Mouse (Mus musculus) neural tube, embryonic 14.5 days (tissue): ENCODE data around the gene BC005537. TPM values are rescaled to one million over a fixed set of nuclear protein-coding genes. Genes with fewer than 3 reads are reported as not detected.
A peak's percentile ranks its signal among the peaks of the same experiment; 100 is the strongest.

Experiments used
- ATAC-seq: fragments of 200-750 bp; cut with Nextera tagmentation; 2 replicates; pipeline ENCODE4 v1.8.0; 2017; ENCODE audit warnings: low read depth, mild to moderate bottlenecking, moderate TSS enrichment, moderate library complexity
- H3K27ac ChIP-seq: fragments of 300-500 bp; sonication (generic); 2 replicates; pipeline ENCODE4 v1.5.1; 2014; ENCODE audit warnings: low read depth, mild to moderate bottlenecking, control low read depth, low read length, moderate library complexity, mixed read lengths
- H3K27me3 ChIP-seq: fragments of 300-500 bp; sonication (generic); 2 replicates; pipeline ENCODE4 v1.6.1; 2014; ENCODE audit warnings: low read length; ENCODE audit not compliant: control insufficient read depth, insufficient read depth
- H3K36me3 ChIP-seq: fragments of 300-500 bp; sonication (generic); 2 replicates; pipeline ENCODE4 v1.6.1; 2014; ENCODE audit warnings: low read length, mixed read lengths; ENCODE audit not compliant: control insufficient read depth, insufficient read depth
- H3K4me1 ChIP-seq: fragments of 300-500 bp; sonication (generic); 2 replicates; pipeline ENCODE4 v1.6.1; 2014; ENCODE audit warnings: low read length; ENCODE audit not compliant: control insufficient read depth, insufficient read depth
- H3K4me2 ChIP-seq: fragments of 300-500 bp; sonication (generic); 2 replicates; pipeline ENCODE4 v1.6.1; 2014; ENCODE audit warnings: mild to moderate bottlenecking, low read depth, low read length, control low read depth
- H3K4me3 ChIP-seq: fragments of 300-500 bp; sonication (generic); 2 replicates; pipeline ENCODE4 v1.5.1; 2014; ENCODE audit warnings: low read depth, low read length, control low read depth, mixed read lengths
- H3K9ac ChIP-seq: fragments of 300-500 bp; sonication (generic); replicated peaks from 2 replicates; pipeline ENCODE4 v1.6.1; 2014; ENCODE audit warnings: low read depth, mild to moderate bottlenecking, control low read depth, low read length, mixed read lengths
- H3K9me3 ChIP-seq: fragments of 300-500 bp; sonication (generic); 2 replicates; pipeline ENCODE4 v1.6.1; 2016; ENCODE audit warnings: low read length; ENCODE audit not compliant: control insufficient read depth
- WGBS: fragments of 180-500 bp; shearing (Covaris S2); extraction: QIAGEN DNeasy Blood & Tissue Kit; methylation state at CpG from one replicate; pipeline ENCODE4 v1.1.7; 2014; 5-methylcytosine and 5-hydroxymethylcytosine counted together
- polyA plus RNA-seq: library from polyadenylated mRNA; unstranded; fragments of >200 nt; fragmentation: Nextera tagmentation; extraction: Ambion mirVana; gene quantifications from 2 replicates; pipeline ENCODE4 v1.2.1, GENCODE M21; 2014

The BC005537 gene
- polyA plus RNA-seq, 1 experiment from 2014 or later, result 51.9 TPM

DNA sequence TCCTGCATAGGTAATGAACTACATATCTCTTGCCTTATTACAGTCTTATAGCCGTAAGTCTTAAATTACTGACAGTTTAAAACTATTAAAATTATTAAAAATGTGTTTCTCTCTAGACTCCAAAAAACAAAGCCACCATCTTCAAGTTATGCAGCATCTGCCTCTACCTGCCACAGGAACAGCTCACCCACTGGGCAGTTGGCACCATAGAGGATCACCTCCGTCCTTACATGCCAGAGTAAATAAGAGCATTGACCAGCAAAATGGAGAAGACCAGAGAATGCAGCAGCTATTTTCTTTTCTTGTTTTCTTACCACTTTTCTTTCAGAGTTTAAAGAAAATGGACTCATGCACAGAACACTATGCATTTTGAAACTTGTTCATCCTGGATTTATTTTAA is 11.1 kb downstream of the BC005537 start:
- Histone ChIP-seq H3K9me3 (no peaks in the 10 kb centered on the region), H3K4me3 (no peak overlapping the region), H3K9ac (no peak overlapping the region), H3K27ac (no peak overlapping the region), H3K36me3 (peaks cover 51% of the 10 kb centered on the region), H3K4me1 (no peaks in the 10 kb centered on the region), H3K4me2 (no peak overlapping the region), H3K27me3 (no peaks in the 10 kb centered on the region)
- ATAC-seq, result no peak
- whole genome bisulfite sequencing, result 96% methylated on average over 2 of the region's 2 CpGs

- Histone ChIP-seq H3K36me3 (peaks cover 41% of the 10 kb centered on the region), H3K4me2 (no peak overlapping the region), H3K9ac (no peak overlapping the region), H3K4me1 (no peaks in the 10 kb centered on the region), H3K27me3 (no peaks in the 10 kb centered on the region), H3K4me3 (no peak overlapping the region), H3K9me3 (no peaks in the 10 kb centered on the region), H3K27ac (no peak overlapping the region)
- ATAC-seq, result no peak
- WGBS, result 86% methylated on average over 1 of the region's 1 CpGs
These were observed 13.2 kb downstream of the BC005537 start for GRCm38 (mm10) chr13:24814616-24815015.

DNA sequence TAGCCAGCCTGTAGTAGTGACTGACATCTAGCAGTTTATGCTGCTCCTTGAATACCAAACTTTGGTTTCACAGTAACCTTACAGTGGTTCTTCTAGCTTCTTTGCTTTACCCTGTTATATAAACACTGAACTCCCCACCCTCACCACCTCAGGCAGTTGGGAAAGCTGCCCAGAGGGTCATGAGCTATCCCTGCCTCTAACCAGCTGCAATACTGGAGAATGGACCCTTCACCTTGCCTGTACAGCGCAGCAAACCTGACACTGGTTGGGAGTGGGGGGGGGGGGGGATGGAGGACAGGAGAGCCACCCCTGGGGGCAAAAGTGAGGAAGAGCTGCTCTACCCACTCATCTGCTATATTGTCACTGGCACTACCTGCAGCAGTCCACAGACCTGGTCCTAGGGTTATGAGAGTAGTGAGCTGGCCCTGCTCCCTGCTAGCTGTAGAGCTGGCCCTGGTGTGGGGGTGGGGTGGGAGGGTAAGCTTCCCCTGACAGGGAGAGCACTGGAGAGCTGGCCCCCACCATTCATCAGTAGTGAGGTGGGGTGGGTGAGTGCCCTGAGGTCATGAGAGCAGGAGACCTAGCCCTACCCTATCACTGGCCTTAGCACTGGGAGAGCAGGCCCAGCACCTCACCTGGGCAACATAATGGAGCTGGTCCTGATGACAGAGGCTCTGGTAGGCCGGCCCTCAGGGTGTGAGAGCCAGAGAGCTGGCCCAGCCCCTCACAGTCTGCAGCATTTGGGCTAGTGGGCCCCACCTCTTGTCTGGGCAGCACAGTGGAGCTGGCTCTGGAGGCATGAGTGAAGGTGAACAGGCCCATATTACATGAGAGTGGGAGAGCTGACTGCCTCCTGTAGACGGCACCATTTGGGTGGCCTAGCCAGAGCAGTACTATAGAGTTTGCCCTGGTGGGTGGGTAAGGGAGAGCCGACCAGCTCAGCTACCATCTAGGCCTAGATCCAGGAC is 15.0 kb downstream of the BC005537 start:
- no peaks in the 10 kb centered on the region for H3K9me3 ChIP-seq
- no peaks in the 10 kb centered on the region for H3K27me3 ChIP-seq
- H3K9ac ChIP-seq, result no peak overlapping the region
- 76% methylated on average over 4 of the region's 4 CpGs for WGBS
- H3K4me2 ChIP-seq, result no peak overlapping the region
- H3K4me3 ChIP-seq, result no peak overlapping the region
- ATAC-seq, result peak; percentile 80
- H3K4me1 ChIP-seq, result no peaks in the 10 kb centered on the region
- H3K27ac ChIP-seq, result no peak overlapping the region
- peaks cover 28% of the 10 kb centered on the region for H3K36me3 ChIP-seq

GRCm38 (mm10) chr13:24819931-24820330 is 18.5 kb downstream of the BC005537 start:
- H3K27ac ChIP-seq, result no peak overlapping the region
- H3K27me3 ChIP-seq, result no peaks in the 10 kb centered on the region
- H3K4me2 ChIP-seq, result no peak overlapping the region
- no peaks in the 10 kb centered on the region for H3K4me1 ChIP-seq
- H3K9me3 ChIP-seq, result no peaks in the 10 kb centered on the region
- no peak overlapping the region for H3K4me3 ChIP-seq
- WGBS, result 87% methylated on average over 1 of the region's 1 CpGs
- ATAC-seq, result no peak
- H3K9ac ChIP-seq, result no peak overlapping the region
- peaks cover 7% of the 10 kb centered on the region for H3K36me3 ChIP-seq

DNA sequence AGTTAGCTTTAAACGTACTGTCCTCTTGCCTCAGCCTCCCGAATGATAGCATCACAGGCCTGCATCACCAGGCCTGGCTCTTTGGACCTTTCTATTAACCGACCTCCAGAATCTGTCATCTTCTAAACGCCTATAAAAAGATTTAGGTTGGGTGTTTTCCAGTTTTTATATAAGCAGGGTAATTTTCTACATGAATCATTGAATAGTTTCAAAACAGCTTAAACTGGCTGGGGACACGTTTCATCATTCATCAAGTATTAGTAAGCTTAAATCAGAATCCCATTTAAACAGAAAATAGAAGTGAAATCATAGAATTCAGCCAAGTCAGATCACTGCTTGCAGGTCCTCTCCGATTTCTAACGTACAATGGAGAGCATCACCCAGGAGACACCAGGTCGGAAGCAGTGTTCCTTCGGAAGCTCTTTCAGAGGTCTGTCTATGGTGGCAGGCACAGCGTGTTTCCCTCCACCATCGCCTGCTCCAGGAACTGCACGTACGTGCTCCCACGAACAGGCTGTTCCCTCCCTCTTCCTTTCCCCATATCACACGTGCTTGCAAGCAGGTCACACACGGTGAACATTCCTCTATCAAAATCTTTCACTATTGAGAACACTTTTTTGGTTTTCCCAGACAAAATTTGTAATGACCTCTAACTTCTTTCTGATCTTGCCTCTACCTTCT is 21.3 kb downstream of the BC005537 start:
- H3K4me3 ChIP-seq, result no peak overlapping the region
- no peak overlapping the region for H3K4me2 ChIP-seq
- no peak overlapping the region for H3K9ac ChIP-seq
- H3K9me3 ChIP-seq, result no peaks in the 10 kb centered on the region
- H3K4me1 ChIP-seq, result no peaks in the 10 kb centered on the region
- 91% methylated on average over 16 of the region's 16 CpGs for WGBS
- no peaks in the 10 kb centered on the region for H3K36me3 ChIP-seq
- H3K27me3 ChIP-seq, result no peaks in the 10 kb centered on the region
- H3K27ac ChIP-seq, result no peak overlapping the region
- ATAC-seq, result no peak

- Histone ChIP-seq H3K27me3 (no peaks in the 10 kb centered on the region), H3K9ac (no peak overlapping the region), H3K9me3 (no peaks in the 10 kb centered on the region), H3K4me3 (no peak overlapping the region), H3K27ac (no peak overlapping the region), H3K36me3 (no peaks in the 10 kb centered on the region), H3K4me2 (no peak overlapping the region), H3K4me1 (no peaks in the 10 kb centered on the region)
- ATAC-seq, result no peak
- 98% methylated on average over 4 of the region's 4 CpGs for WGBS
These were observed 23.2 kb downstream of the BC005537 start for GRCm38 (mm10) chr13:24824647-24825046.

- no peak for ATAC-seq
- H3K9ac ChIP-seq, result no peak overlapping the region
- no peaks in the 10 kb centered on the region for H3K9me3 ChIP-seq
- no peaks in the 10 kb centered on the region for H3K27me3 ChIP-seq
- no peaks in the 10 kb centered on the region for H3K36me3 ChIP-seq
- H3K27ac ChIP-seq, result no peak overlapping the region
- WGBS, result 93% methylated on average over 4 of the region's 4 CpGs
- no peak overlapping the region for H3K4me3 ChIP-seq
- H3K4me2 ChIP-seq, result no peak overlapping the region
- H3K4me1 ChIP-seq, result no peaks in the 10 kb centered on the region; the same call in 1 of the 2 replicates
These were observed 24.1 kb downstream of the BC005537 start for GRCm38 (mm10) chr13:24825587-24825986.

DNA sequence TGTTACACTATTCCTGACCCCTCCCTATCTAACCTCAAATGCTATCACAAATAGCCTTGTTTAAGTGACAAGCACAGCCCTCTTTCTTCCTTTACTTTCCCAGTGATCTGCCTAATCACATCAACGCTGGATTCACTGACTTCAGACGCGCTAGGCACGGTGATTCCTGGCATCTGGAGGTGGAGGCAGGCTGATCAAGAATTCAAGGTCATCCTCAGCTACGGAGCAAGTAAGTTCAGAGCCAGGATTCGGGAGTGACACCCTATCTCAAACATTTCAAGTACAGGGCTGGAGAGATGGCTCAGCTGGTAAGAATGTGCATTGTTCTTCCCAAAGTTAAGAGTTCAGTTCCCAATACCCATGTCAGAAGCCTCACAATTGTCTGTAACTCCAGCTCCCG is 24.7 kb downstream of the BC005537 start:
- Histone ChIP-seq H3K27ac (no peak overlapping the region), H3K4me2 (no peak overlapping the region), H3K4me3 (no peak overlapping the region), H3K9me3 (no peaks in the 10 kb centered on the region), H3K27me3 (no peaks in the 10 kb centered on the region), H3K9ac (no peak overlapping the region), H3K36me3 (no peaks in the 10 kb centered on the region), H3K4me1 (no peaks in the 10 kb centered on the region; the same call in 1 of the 2 replicates)
- WGBS, result 90% methylated on average over 7 of the region's 7 CpGs
- no peak for ATAC-seq
